Mouse (Mus musculus) testis, adult 10 weeks (tissue): ENCODE results near the gene Klk9. TPM values are rescaled to one million over a fixed set of nuclear protein-coding genes. Genes with fewer than 3 reads are reported as not detected.

Source experiments
- polyA plus RNA-seq: library from polyadenylated mRNA; stranded (reverse); fragments of 350-450 nt; fragmentation: Illumina TruSeq; extraction: RNeasy Lipid Tissue Mini Kit (QIAGEN cat#74804); gene quantifications from one replicate; pipeline ENCODE4 v1.2.3, GENCODE M21; 2014; ENCODE audit warnings: low read depth, low replicate concordance

The Klk9 gene
- not detected for polyA plus RNA-seq

DNA sequence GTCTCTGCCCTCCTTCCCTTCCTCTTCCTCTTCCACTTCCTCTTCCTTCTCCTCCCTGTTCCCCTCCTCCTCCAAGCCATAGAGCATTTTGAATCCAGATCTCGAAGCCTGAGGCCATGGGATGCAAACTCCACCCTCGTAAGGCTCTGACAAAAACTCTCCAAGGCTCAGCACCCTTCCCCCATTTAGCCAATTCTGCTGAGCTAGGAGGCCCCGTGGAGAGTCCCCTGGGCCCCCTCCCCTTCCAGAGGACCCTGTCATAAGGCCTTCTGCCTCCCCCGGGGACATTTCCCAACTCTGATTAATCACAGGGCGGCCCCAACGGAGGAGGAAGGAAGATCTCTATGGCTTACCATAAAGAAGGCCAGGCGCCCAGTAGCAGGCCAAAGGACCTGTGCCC is at the start of gene Klk9:
TSS of gene Klk9 (plus strand) at position 301 of the 400 bp plus-strand sequence.

GRCm38 (mm10) chr7:43768597-43768996 is 23.1 kb upstream of the Klk9 start, which contains the start of gene Klk12:
Klk12 (plus strand) TSS chr7:43768897.

DNA sequence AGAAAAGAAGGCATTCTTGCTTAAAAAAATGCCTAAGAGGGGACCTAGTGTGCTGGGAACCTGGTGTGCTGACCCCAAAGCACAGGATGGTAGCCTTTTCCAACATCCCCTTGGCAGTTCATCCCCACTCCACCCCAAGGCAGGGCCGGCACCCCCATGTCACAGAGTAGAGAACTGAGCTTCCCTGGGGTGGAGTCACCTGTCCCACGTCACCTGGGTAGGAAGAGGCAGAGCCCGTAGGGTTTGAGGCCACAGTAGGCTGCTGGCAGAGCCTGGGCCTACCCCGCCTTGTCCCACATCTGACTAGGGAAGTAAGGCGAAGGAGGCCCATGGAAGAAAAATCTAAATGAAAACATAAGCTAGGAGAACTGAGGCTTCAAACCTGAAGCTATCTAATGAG is 17.3 kb upstream of the Klk9 start, which contains the start of gene Klk11:
TSS of gene Klk11 (plus strand) at position 241 of the 400 bp plus-strand sequence.

DNA sequence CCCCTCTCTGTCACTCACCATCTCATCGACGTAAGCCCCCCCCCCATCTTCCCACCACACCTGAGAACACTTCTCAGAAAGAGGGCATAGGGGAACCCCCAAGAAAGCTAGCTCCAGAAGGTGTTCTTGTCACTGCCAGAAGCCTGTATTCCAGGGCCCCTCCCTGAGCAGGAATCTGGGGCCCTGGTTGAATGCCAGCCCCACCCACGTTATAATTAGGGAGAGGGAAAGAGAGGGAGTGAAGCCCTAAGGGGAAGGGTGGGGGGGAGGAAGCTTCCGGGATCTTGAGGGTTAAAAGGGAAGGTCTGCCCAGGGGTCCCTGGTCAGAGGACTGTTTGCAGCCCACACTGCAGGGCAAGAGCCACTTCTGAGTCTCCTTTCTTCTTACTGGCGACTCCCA is 10.9 kb upstream of the Klk9 start, which contains the start of gene Klk10:
TSS of gene Klk10 (plus strand) at position 290 of the 400 bp plus-strand sequence.

GRCm38 (mm10) chr7:43797333-43797769 is 5.7 kb downstream of the Klk9 start, which contains the start of gene Klk8:
Klk8 (plus strand) TSS chr7:43797577.

GRCm38 (mm10) chr7:43810994-43811393 is 19.3 kb downstream of the Klk9 start, which contains the start of gene Klk7:
Klk7 (plus strand) TSS chr7:43811294.

GRCm38 (mm10) chr7:43824199-43824598 is 32.5 kb downstream of the Klk9 start, which contains the start of gene Klk6:
Klk6 (plus strand) TSS chr7:43824499.

DNA sequence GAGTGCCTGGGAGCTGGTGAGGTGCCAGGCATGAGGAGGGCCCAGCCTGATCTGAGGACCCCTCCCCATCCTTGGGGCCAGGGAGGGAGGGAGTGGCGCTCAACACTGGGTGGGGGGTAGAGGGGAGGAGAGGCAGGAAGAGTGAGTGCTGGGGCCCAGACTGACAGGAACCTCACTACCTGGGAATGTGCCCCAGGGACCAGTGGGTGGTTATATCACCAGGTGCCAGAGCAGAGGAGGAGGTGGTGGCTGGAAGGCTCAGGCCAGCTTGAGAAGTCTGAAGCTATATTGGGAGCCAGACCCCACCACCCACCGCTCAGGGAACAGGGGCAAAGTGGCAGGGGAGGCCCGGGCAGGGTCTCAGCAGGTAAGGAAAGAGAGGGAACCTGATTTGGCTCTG is 50.0 kb downstream of the Klk9 start, which contains the start of gene Klk5:
TSS of gene Klk5 (plus strand) at position 271 of the 400 bp plus-strand sequence.

Other genes with a start within 250 kb of the Klk9 start
- gene Cd33, start 247.5 kb upstream of the Klk9 start, polyA plus RNA-seq = 2.1 TPM
- 0.34 TPM for gene Zfp658, start 229.6 kb upstream of the Klk9 start, polyA plus RNA-seq
- gene Zfp719, start 212.3 kb upstream of the Klk9 start, polyA plus RNA-seq = 13.8 TPM
- 9.2 TPM for gene Zfp819, start 184.7 kb upstream of the Klk9 start, polyA plus RNA-seq
- not detected for gene Ceacam18, start 157.2 kb upstream of the Klk9 start, polyA plus RNA-seq
- 1.0 TPM for gene Siglece, start 131.7 kb upstream of the Klk9 start, polyA plus RNA-seq
- 0.24 TPM for gene Ctu1, start 119.9 kb upstream of the Klk9 start, polyA plus RNA-seq
- gene Klk14, start 101.5 kb upstream of the Klk9 start, polyA plus RNA-seq = not detected
- gene Klk13, start 79.3 kb upstream of the Klk9 start, polyA plus RNA-seq = not detected
- not detected for gene Klk12, start 23.0 kb upstream of the Klk9 start, polyA plus RNA-seq
- not detected for gene Klk11, start 17.3 kb upstream of the Klk9 start, polyA plus RNA-seq
- not detected for gene Klk10, start 10.9 kb upstream of the Klk9 start, polyA plus RNA-seq
- gene Klk8, start 5.7 kb downstream of the Klk9 start, polyA plus RNA-seq = not detected
- gene Klk7, start 19.4 kb downstream of the Klk9 start, polyA plus RNA-seq = not detected
- not detected for gene Klk6, start 32.6 kb downstream of the Klk9 start, polyA plus RNA-seq
- gene Klk5, start 50.1 kb downstream of the Klk9 start, polyA plus RNA-seq = not detected
- not detected for gene Klk4, start 89.3 kb downstream of the Klk9 start, polyA plus RNA-seq
- not detected for gene Klk15, start 141.8 kb downstream of the Klk9 start, polyA plus RNA-seq
- gene Klk1b8, start 158.8 kb downstream of the Klk9 start, polyA plus RNA-seq = 120 TPM
- gene Klk1b1, start 174.9 kb downstream of the Klk9 start, polyA plus RNA-seq = not detected
- gene Klk1b9, start 184.2 kb downstream of the Klk9 start, polyA plus RNA-seq = 11.7 TPM
- gene Klk1b11, start 204.0 kb downstream of the Klk9 start, polyA plus RNA-seq = not detected
- 6.9 TPM for gene Klk1b26, start 220.3 kb downstream of the Klk9 start, polyA plus RNA-seq